ENCODE assay signal across 8 mouse cellular contexts in genomic region chr2:116062761-116063441, GRCm38 (mm10). TPM values are rescaled to one million over a fixed set of nuclear protein-coding genes. Genes with fewer than 3 reads are reported as not detected.
DNase-seq lines count a peak whose midpoint lies in the region; ATAC-seq and TF ChIP-seq lines count a peak whose summit lies in the region.

No protein-coding gene starts in this region.

- peak overlapping the region; percentile 97 for H3K9ac ChIP-seq in forebrain, embryonic 12.5 days
- H3K9ac ChIP-seq in intestine, embryonic 16.5 days (ENCODE audit: low read depth, low read length): peak overlapping the region; percentile 88
- peak overlapping the region; percentile 95 for H3K9ac ChIP-seq in midbrain, embryonic 12.5 days (replicated peaks)

- ATAC-seq in forebrain, embryonic 12.5 days (ENCODE audit: low FRiP score): no peak
- no peak for ATAC-seq in intestine, embryonic 16.5 days
- no peak for ATAC-seq in midbrain, embryonic 12.5 days (ENCODE audit: low FRiP score, low read depth)

- DNase-seq in thymus, adult 2 months: no peak
- no peak for DNase-seq in thymus, postnatal 0 days (ENCODE audit: low spot score)
- DNase-seq in layer of hippocampus, postnatal 25 days (ENCODE audit: extremely low spot score in 1 of 2, low spot score in 1 of 2): no peak
- DNase-seq in spleen, postnatal 14 days (ENCODE audit: low spot score in 2 of 2): no peak
- no peak for DNase-seq in left cerebral cortex, postnatal 10 days (ENCODE audit: extremely low spot score in 1 of 2, low spot score in 2 of 2)

- H3K4me2 ChIP-seq in forebrain, embryonic 12.5 days: peak overlapping the region; percentile 69
- H3K4me2 ChIP-seq in intestine, embryonic 16.5 days (ENCODE audit: low read depth, low read length): peak overlapping the region; percentile 74
- peak overlapping the region; percentile 81 for H3K4me2 ChIP-seq in midbrain, embryonic 12.5 days (replicated peaks)

- no peaks in the 10 kb centered on the region for H3K4me1 ChIP-seq in thymus, adult 2 months (replicated peaks; ENCODE audit: control insufficient read depth, insufficient read depth, low read length)
- H3K4me1 ChIP-seq in forebrain, embryonic 12.5 days: peaks cover 49% of the 10 kb centered on the region
- no peaks in the 10 kb centered on the region for H3K4me1 ChIP-seq in intestine, embryonic 16.5 days (ENCODE audit: control insufficient read depth, insufficient read depth, low read length)
- H3K4me1 ChIP-seq in midbrain, embryonic 12.5 days: peaks cover 50% of the 10 kb centered on the region

- H3K27ac ChIP-seq in thymus, adult 2 months (ENCODE audit: control insufficient read depth, insufficient read depth, low read length): no peak overlapping the region; the same call in 1 of the 2 replicates
- peak overlapping the region; percentile 98 for H3K27ac ChIP-seq in forebrain, embryonic 12.5 days
- H3K27ac ChIP-seq in intestine, embryonic 16.5 days (ENCODE audit: low read length): peak overlapping the region; percentile 96
- H3K27ac ChIP-seq in midbrain, embryonic 12.5 days (replicated peaks): peak overlapping the region; percentile 93

- no peak for TF ChIP-seq CTCF in thymus, adult 2 months (IDR thresholded peaks at IDR 0.05; ENCODE audit: borderline replicate concordance, control insufficient read depth, extremely low read depth, insufficient read depth, low read length, poor library complexity)

- intact Hi-C loops in left cerebral cortex, postnatal 10 days (cut with DNase I): loop anchor here (10.0 kb wide), 1 partner anchor 408 kb away; no protein-coding TSS in a partner anchor

- WGBS in thymus, adult 2 months: 6% methylated on average over 36 of the region's 36 CpGs
- under 1% methylated on average over 36 of the region's 36 CpGs for WGBS in forebrain, embryonic 12.5 days
- under 1% methylated on average over 36 of the region's 36 CpGs for WGBS in intestine, embryonic 16.5 days
- under 1% methylated on average over 36 of the region's 36 CpGs for WGBS in midbrain, embryonic 12.5 days

- peak overlapping the region; percentile 17 for H3K4me3 ChIP-seq in thymus, adult 2 months (ENCODE audit: control insufficient read depth, insufficient read depth, low read length)
- peak overlapping the region; percentile 77 for H3K4me3 ChIP-seq in forebrain, embryonic 12.5 days (replicated peaks)
- H3K4me3 ChIP-seq in intestine, embryonic 16.5 days (ENCODE audit: low read length): peak overlapping the region; percentile 69
- H3K4me3 ChIP-seq in midbrain, embryonic 12.5 days: peak overlapping the region; percentile 63

- TF ChIP-seq POLR2A in thymus, adult 2 months (IDR thresholded peaks at IDR 0.05; ENCODE audit: control insufficient read depth, extremely low read depth, insufficient read depth, low read length, poor library complexity): no peak

- H3K36me3 ChIP-seq in thymus, adult 2 months (ENCODE audit: control insufficient read depth, insufficient read depth, low read length): no peaks in the 10 kb centered on the region
- peaks cover 13% of the 10 kb centered on the region; the same call in 1 of the 2 replicates for H3K36me3 ChIP-seq in forebrain, embryonic 12.5 days (replicated peaks)
- no peaks in the 10 kb centered on the region for H3K36me3 ChIP-seq in intestine, embryonic 16.5 days (ENCODE audit: control insufficient read depth, insufficient read depth, low read length)
- H3K36me3 ChIP-seq in midbrain, embryonic 12.5 days: no peaks in the 10 kb centered on the region

- no peaks in the 10 kb centered on the region for H3K9me3 ChIP-seq in forebrain, embryonic 12.5 days
- H3K9me3 ChIP-seq in intestine, embryonic 16.5 days (ENCODE audit: control insufficient read depth, low read length): no peaks in the 10 kb centered on the region
- no peaks in the 10 kb centered on the region for H3K9me3 ChIP-seq in midbrain, embryonic 12.5 days

- H3K27me3 ChIP-seq in thymus, adult 2 months (ENCODE audit: control insufficient read depth, insufficient read depth, low read length): peaks cover 20% of the 10 kb centered on the region; the same call in 1 of the 2 replicates
- peaks cover 12% of the 10 kb centered on the region for H3K27me3 ChIP-seq in forebrain, embryonic 12.5 days
- H3K27me3 ChIP-seq in intestine, embryonic 16.5 days (replicated peaks; ENCODE audit: control insufficient read depth, insufficient read depth, low read length): peaks cover 9% of the 10 kb centered on the region; the same call in 1 of the 2 replicates
- H3K27me3 ChIP-seq in midbrain, embryonic 12.5 days: peaks cover 21% of the 10 kb centered on the region

RNA-seq across cellular contexts. Expression of gene Meis2, which starts 2.7 kb away (rescaled TPM):
- 8.8 and 10.5 TPM in 2 replicates for polyA plus RNA-seq in thymus, adult 2 months (2012; rRNA removed)
- 8.2 TPM in 2 replicates for polyA plus RNA-seq in thymus, postnatal 0 days (2015; fragmentation: Nextera tagmentation; extraction: Ambion mirVana)
- polyA plus RNA-seq in forebrain, embryonic 12.5 days (2016; fragmentation: Nextera tagmentation; extraction: Ambion mirVana): 104 and 111 TPM in 2 replicates
- 25.7 and 26.8 TPM in 2 replicates for polyA plus RNA-seq in intestine, embryonic 16.5 days (2015; fragmentation: Nextera tagmentation; extraction: Ambion mirVana)
- polyA plus RNA-seq in midbrain, embryonic 12.5 days (2016; fragmentation: Nextera tagmentation; extraction: Ambion mirVana): 76.1 and 92.1 TPM in 2 replicates
- total RNA-seq in layer of hippocampus, postnatal 25 days (2021): 10 to 100 TPM; 36.0 to 46.4 TPM
- 100 to 1,000 TPM in 1 of 2 experiments, 10 to 100 TPM in 1; 98.2 to 110 TPM for total RNA-seq in left cerebral cortex, postnatal 10 days (2021)

Comparison
In these comparisons a context has a peak if more than half of its experiments do, and no peak if none do; other contexts are left out.
1. H3K4me3 ChIP-seq: peak in every context shown above with its lines; median percentile 77 in forebrain, embryonic 12.5 days; 69 in intestine, embryonic 16.5 days; 63 in midbrain, embryonic 12.5 days; 17 in thymus, adult 2 months.